Mouse (Mus musculus): Measurements from ENCODE around the gene Trim15.

The Trim15 gene

DNA sequence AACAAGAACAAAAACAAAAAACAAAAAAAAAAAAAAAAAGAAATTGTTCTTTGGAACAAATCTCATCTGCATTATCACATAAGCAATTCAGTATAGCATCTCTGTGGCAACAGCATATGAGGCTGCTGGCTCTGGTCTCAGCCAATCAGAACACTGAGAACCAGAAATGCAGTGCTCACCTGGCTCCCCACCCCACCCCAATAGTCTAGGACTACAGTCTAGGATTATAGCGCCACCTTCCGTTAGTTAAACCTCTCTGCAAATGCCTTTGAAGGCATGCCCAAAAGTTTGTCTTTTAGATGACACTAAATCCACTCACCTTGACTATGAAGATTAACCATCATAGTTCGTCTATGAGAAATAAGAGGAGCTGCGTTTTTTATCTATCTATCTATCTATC is 41.5 kb downstream of the Trim15 start:
- DNase-seq, result peak; percentile 26

DNA sequence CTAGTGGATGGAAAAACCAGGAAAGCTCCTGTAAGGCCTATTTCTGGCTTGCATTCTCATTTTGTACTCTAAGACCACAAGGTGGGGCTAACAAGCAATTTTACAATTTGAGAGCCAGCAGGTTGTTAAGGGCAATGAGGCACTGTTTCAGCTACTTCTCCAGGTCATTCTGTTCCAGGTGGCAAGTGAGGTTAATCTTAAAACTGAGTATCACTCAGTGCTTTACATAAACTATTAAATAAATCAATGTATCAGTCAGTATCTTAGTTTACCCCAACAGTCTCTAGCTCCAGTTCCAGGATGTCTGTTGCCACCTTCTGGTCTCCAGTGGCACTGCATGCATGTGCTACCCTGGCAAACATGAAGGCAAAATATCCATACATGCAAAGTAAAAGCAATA is 43.0 kb downstream of the Trim15 start:
- peak; percentile 76 for DNase-seq

- DNase-seq, result no peak
Observed at GRCm38 (mm10) chr17:36811871-36812270, 55.1 kb downstream of the Trim15 start, which contains the start of gene H2-M10.6. Gene H2-M10.6 (plus strand): TSS chr17:36812171.

Measured in kidney, adult 9 months (tissue).